Mouse (Mus musculus): ENCODE data around the gene Adcy9.

The Adcy9 gene

DNA sequence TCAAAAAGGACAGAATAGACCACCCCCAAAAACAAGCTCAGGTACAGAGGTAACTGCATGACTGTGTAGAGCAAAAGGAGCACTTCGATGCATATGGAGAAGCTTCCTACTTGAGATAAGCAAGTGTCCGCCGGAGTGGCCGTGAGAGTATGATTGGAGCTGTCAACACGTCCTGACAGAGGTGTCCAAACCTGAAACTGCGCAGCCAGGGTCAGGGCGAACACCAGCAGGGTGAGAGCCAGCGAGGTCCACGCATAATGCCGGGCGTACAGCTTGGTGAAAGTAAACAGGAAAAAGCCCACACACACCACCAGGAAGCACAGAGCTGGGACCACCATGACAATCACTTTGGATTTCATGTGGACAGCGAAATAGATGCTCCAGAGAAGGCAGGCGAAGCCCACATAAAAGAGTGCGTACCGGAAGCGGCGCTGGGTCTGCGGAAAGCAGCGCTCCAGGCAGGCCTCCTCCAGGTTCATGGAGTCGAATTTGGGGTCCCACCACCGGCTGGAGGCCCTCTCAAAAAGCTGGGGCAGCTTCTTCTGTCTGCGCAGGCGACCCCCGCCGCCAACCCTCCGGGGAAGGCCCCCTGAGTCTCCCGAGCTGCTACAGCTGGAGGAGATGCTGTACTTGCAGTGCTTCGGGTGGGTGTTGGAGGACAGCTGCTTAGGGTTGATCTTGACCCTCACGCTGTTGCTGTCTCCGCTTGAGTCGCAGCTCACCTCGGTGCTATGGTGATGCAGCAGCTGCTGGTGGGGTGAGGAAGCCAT is 1.3 kb downstream of the Adcy9 start:
- peak; percentile 30 to 39 for DNase-seq

DNA sequence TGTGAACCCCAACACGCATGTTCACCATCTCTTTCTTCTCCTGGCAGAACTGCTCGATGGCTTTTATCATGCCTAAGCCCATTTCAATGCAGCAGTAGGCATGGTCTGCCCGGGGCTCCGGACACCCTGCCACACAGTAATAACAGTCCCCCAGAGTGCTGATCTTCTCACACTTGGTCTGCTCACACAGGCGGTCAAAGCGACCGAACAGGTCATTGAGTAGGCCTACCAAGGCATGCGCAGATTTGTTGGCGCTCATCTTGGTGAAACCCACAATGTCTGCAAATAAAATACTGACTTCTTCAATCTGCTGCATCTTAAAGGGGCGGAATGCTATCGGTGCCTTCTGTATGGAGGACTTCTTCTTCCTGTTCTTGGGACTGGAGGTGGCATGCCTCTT is 2.2 kb downstream of the Adcy9 start:
- DNase-seq: no peak

DNA sequence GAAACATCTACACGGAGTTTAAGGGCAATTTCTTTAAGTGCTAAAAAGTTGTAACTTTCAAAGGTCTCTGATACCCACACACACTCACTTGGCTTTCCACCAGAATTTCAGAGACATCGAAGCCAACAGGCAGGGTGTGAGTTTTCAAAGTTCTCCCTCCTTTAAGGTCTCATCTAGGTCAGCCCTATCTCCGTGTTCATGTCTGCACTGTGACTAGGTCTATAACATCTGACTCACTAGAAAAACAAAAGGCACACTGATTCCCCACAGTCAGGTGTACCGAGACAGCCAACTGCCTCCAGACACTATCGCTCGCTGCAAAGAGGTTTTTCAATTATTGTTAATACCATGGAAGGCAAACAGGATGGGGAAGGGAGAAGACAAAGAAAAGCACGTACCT is 2.8 kb downstream of the Adcy9 start:
- no peak for DNase-seq

DNA sequence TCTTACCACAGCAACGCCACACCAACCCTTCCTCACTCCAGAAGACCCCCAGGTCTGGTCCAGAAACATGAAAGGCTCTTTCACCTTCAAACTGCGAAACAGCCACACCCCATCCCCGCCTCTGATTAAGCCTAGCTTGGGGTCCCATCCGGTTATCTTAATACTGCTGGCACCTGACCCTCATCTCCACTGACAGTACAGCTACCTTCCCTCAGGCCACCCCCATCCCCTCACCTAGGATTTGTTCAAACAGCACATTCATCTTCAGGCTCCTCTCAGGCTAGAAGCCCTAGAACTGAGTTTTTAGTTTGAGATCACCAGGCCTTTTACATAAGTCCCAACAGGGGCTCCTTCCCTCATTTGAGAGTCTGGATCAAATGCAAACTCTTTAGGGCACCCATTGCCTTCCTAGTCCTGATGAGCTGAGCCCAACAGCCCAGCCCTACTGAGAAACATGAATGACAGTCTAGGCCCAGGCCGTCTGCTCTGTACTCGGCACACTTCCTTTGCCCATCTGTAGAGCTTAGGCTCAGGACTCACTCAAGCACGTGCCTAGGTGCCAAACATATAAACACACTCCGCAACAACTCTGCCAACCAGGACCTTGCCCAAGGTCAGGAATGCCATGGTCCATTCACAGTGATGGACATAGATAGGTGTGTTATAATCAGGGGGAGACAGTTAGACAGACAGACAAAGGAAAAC is 5.3 kb downstream of the Adcy9 start:
- no peak for DNase-seq

DNA sequence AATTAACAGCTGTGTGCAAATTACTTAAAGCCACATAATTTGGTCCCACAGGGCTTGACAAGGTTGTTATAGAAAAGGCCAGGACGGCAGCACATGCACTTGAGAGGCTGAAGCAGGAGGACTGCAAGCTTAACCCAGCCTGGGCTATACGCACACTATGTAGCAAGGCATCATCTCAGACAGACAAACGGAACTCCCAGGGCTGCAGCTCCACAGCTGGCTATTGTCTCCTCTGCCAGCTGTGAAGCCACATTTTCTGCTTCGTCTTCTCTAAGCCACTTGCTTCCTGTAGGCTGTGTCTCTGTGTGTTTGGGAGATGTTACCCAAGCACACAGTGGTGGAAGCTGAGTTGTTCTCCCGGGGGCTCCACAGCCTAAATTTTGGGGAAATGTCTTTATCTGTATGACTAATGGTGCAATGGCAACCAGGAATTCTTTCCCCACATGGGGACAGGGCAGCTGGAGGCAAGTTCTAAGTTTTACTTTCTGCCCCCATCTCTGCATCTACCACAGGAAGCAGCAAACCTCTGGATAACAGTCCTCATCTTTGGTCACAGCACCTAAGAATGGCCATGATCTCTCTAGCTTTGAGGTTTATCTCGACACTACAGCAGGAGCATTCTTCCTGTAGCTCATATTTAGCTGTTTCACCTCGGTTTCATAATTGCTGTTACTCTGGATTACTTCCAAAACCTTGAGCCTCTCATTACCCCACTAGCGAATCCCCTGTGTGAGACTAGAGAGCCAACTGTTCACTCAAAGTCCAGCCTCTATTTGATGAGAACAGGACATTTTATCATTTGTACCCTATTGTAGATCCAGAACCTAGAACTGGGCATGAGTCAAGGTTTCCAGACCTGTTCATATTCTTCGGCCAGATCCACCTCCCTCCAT is 6.1 kb downstream of the Adcy9 start:
- no peak for DNase-seq

DNA sequence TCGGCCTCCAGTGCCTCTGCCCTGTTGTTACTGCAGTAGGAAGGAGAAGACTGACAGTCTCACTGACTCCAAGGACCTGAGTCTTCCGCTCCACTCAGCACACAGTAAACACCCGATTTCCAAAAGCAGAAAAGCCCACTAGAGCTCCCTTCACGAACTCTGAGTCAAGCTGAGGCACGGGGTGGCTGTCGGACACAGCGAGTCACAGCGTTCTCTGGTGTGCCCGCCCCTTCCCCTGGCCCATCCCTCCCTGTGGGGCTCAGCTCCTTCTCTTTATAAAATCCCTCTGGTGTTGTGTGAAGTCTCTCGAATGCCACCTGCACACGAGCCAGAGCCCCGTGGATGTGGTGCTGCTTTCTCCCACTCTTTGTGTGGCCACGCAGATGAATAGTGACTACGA is 7.0 kb downstream of the Adcy9 start:
- no peak for DNase-seq

DNA sequence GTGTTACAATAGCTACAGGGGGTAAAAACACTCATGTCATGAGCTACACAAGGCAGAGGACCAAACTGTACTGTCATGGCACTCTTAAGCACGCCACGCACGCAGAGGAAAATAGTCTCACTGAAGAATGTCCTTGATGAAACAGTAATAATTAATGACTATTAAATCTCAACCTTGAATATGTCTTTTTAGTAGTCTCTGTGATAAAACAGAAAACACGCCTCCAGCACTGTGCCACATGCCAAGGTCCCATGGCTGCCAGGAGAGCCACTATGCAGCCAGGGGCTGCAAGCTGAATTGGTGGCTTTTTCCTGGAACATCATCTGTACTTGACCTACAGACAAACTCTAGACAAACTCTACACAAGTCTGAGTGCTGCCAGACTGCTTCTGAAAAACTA is 8.0 kb downstream of the Adcy9 start:
- DNase-seq: no peak

DNA sequence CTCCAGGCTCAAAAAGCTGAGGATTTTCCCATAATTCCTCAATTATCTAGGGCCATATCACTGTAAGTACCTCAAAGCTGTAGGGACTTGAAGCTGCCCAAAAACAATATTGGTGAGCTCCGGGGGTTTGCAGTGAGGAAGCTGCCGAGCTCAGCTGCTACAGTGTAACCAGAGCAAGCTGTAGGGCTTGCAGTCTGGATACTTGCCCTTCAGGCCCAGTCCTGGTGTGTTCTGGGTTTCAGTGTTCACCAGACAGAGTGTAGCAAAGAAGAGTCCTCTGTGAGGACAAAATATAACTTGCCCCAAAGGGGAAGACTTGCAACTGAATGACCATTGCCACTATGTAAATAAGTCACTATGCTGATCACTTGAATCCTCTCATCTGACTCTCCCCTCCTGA is 9.0 kb downstream of the Adcy9 start:
- no peak for DNase-seq

DNA sequence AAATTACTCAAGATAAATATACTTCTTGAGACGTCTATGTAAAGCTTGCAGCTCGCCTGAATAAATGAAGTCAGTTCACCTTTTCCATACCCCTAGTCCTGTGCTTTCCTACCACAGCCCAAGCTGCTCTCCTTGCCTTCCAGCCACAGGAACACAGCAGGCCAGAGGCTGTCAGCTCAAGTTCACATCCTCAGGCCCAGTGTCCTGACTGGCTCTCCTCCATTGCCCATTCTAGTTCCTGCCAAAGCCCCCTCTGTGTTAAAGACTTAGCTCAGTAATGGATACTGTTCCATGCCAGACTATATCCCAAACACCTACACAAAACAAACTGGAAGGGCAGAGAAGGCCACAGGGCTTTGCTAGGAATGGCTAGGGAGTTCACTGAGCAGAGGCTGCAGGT is 12.8 kb downstream of the Adcy9 start:
- no peak for DNase-seq

DNA sequence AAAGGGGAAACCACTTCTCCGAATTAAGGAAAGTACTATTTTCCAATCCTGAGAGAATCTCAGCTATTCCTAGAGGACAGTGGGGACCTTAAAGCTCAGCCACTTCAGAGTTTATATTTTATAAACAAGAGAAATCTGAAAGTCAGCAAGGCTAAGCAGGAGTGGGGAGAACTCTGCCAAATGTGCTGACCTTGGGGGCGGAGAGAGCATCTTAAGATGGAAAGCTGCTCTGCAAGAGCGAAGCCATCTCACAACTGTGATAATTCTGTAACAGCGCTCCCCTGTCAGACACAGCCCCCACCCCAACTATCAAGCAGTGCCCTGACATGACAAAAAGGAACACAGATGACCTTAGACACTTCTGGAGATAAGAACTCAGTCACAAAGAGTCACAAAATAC is 13.6 kb downstream of the Adcy9 start:
- DNase-seq: peak in 1 of 2 experiments; percentile 32

DNA sequence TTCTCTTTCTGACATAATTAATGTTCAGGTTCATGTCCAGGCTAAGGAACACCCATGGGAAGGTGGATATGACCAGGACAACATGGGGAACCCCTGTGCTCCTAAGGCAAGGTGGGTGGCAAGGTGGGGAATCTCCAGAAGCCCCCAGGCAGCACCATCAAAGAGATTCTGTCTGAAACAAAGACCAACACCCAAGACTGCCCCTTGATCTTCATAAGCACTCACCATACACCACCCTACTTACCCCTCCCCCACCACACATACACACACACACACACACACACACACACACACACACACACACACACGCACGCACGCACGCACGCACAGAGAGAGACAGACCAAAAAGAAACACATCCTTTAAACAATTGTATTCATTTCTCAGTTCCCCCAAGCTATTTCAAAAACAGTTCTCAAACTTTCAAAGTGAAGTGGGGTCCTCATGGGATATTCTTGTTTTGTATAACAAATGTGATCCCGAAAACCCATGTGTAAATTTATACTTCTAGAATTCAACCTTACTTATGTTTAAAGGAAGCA is 14.2 kb downstream of the Adcy9 start:
- no peak for DNase-seq

DNA sequence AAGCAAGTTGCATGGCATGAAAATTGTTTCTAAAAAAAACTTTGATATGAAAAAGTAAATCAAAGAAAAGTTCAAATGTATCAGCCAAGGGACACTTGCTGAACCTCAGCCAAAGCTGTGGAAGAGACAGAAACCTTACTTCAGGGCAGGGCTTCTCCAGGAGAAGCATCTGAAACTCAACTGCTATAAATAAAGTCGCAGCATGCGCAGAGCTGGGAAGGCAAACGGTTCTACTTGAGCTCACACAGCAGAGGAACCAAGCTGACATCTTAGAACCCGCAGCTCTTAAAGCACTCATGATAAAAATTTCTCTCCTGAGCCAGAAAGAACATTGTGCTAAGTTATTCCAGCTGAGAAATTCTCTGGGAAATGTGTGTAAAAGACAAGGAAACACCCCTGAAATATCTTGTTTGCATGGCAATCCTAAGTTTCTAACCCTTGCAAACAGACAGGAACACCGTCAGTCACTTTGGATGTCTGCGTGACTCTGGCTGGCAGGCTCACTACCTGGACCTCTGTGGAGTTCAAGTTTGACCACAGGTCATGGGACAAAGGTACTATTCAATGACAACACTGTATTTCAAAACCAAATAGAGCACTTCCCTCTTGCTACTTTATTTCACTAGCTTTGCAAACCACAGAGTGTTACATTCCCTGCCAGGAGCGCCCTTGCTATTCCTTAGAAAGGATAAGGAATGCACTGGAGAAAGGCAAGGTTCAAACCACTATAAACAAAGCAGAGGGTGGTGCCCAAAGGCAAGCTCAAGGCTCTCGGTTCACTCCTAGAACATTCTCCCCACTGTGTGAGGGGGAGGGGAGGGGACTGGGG is 15.2 kb downstream of the Adcy9 start:
- DNase-seq: no peak

DNA sequence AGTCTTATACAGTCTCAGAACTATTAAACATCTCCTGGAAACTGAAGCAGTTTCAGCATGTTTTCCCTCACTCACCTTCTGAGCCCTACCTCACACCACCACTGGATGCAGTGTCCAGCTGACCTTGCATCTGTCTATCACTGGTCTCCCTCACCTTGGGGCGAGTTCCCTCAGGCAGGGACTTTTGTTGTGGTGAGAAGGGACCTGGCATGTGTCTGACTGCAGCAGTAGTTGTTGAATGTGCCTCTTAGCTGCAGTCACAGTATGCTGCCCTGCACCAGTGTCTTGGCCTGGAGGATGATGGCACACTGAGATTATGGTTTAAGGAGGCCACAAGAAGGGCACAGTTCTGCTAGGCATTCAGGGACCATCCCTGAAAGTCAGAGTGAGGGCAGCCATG is 19.2 kb downstream of the Adcy9 start:
- no peak for DNase-seq

DNA sequence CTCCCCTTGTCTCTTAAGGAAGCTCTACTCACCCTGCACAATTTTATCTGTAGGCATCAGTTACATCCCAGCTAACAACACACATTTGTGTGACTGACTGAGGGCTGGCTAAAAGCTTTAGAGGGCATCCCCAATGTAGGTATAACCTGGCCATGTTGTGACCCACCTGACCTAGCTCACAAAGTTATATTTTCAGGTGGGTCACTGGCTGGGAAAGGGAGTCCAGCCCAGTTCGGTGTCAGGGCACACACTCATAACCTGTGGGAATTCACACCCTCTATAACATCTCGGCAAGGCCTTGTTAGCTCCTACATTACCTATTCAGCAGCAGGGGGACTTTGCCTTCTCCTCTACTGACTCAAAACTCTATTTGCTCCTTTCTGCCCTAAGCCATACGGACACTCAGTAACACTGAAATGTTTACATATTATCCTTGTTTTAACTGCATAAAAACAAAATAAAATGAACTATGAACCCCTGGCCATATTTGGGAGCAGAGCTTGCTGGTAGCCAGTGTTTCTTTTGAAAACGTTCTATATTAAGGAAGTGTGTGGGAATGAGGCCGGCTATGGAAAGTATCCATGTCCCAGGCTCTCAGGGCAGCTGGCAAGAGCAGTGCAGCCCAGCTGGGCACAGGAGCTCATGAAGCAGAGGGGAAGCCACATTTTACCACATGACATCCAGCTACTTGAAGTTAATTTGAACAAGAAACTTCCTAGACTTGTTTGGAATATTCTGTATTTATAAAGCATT is 20.7 kb downstream of the Adcy9 start:
- DNase-seq: peak; percentile 45 to 85

DNA sequence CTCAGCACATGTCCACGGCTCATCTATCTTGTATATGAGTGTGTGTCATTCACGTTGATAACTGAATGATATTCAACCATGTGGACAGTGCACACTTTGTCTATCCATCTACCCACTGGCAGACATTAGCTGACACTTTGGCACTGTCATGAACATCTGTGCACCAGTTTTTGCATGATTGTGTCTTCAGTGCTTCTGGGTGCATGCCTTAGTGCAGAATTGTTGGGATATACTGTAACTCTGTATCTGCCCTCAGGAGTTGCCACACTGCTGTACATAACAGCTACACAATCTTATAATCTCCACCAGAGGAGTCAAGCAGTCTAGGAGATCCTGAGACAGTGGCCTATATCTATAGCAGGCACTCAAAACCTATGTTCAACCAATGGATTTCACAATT is 21.5 kb downstream of the Adcy9 start:
- no peak for DNase-seq

DNA sequence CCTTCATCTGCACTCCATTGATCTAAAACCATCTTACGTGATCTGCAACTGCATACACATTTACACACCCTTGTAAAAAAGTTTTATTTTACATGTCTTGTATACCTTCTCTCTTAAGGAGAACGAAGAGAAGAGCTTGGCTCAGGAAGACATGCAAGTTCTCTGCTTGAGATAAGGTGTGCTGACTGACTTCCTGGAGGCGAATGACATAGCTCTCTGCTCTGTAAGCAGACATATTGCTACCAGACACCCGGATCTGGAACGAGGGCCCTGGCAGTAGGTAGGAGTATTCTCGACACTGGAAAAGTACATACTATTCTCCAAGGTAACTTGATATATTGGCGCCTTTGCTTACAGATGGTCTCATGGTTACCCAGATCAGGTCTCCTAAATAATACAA is 22.7 kb downstream of the Adcy9 start:
- no peak for DNase-seq

DNA sequence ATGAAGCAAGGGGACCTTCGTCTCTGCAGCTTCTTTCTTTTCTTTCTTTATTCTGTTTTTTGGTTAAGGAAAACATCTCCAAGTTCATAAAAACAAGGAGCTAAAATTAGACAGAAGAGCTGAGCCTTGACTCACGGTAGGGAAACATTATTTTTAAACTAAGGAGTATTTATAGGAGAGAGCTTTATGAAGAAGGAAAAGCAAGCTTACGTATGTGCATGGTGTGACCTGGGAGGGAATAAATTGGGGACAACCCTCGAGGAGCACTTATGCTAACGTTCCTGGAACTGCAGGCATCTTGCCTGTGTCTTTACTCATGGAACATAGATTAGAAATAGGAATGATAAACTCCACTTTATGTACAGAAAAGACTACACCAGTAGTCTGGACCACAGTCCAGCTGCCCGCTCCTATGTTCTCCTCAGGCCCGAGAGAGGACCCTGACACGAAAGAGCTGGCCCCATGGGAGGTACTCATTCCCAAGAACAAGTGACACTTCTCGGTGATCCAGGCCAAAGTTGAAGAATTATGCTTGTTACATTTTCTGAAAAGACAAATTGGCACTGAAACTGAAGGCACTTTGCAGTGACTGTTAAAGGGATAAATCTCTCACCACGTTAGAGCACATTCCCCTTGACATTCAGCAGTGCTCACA is 24.5 kb downstream of the Adcy9 start:
- DNase-seq: no peak

DNA sequence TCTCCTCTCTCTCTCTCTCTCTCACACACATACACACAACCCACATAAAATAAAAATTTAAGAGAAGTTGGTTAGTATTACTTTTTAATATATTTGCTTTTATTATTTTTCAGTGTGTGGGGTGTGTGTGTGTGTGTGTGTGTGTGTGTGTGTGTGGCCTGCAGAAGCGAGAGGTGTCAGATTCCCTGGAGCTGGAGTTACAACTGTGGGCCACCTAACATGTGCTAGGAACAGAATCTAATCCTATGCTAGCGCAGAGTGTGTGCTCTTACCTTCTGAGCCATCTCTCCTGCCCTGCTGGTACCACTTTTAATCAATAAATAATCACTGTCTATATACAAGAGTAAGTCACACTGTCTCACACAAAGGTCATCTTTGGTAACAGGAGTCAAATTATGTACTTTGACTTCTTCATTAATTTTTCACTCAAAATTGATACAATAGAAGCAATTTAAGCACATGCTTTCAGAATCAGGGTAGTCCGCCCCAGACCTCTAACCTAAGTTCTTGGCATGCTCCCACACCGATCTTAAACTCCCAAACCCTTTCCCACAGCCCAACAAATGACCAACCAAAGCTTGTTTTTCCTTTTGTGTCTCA is 25.2 kb downstream of the Adcy9 start:
- no peak for DNase-seq

DNA sequence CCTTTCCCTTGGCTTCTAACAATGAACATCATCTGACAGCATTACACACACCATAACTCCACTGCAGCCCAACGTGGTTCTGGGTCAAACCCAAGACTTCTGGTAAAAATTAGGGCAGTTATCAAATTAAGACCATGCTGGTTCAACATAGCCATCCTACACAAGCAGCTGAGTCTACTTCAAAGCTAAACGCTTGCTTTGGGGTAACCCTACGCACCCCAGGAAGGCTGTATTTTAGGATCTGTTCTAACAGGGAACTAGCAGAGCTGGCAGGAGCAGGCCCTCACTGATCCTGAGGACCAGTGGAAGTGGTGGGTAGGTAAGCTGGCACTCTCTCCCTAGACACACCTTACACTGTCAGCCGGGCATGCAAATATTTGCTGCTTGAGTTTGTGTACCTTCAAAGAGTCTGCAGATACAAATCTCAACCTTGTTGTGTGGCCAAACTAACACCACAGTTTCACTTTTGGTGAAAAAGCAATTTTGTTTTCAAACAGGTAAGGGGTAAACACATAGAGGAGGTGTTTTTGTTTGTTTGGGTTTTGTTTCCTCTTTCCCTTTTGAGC is 36.7 kb downstream of the Adcy9 start:
- DNase-seq: no peak

DNA sequence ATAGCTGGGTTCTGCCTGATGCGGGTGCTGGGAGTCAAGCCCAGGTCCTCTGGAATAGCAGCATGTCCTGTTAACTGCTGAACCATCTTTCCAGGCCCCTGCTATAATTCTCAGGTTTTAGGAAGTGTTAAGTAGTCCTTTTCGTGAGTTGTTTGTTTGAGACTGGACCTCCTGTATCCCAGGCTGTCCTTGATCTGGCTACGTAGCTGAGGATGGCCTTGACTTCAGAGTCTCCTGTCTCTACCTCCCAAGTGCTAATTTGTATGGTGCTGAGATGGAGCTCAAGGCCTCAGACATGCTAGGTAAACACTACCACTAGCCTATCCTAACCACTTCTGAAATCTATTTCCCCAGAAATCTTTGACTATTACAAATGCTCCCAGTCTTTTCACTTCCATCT is 37.9 kb downstream of the Adcy9 start:
- no peak for DNase-seq

All from lung, postnatal 4 days (tissue).